Mouse (Mus musculus) bone marrow macrophage, adult 2 months (primary cell): ENCODE data around the gene Igsf21.

Source experiments
- CTCF ChIP-seq: IDR thresholded peaks from 2 replicates; pipeline ENCODE4 v1.5.1; 2012; ENCODE audit warnings: low read depth, mild to moderate bottlenecking, low read length, moderate library complexity
- POLR2A ChIP-seq: IDR thresholded peaks from 2 replicates; pipeline ENCODE4 v1.6.1; 2012; ENCODE audit warnings: mild to moderate bottlenecking, low read depth, low read length, borderline replicate concordance

- TF ChIP-seq CTCF (no peak), POLR2A (no peak)
Measured at GRCm38 (mm10) chr4:139977308-139977781, 269.2 kb downstream of the Igsf21 start.
